Mouse (Mus musculus) E14TG2a.4 (cell line): ENCODE measurements around the gene Hyou1.
A peak's percentile ranks its signal among the peaks of the same experiment; 100 is the strongest.
"Not testable (repeated sequence)": the region's sequence is repeated elsewhere in the genome, so short reads cannot be mapped to it uniquely, and the experiment has no call there.

Source experiments
- H3K27me3 ChIP-seq: 2 replicates; pipeline ENCODE4 v1.6.1; 2014; ENCODE audit warnings: low read length, control low read depth; ENCODE audit not compliant: insufficient read depth
- H3K36me3 ChIP-seq: 2 replicates; pipeline ENCODE4 v1.6.1; 2014; ENCODE audit warnings: low read length, control low read depth; ENCODE audit not compliant: insufficient read depth
- H3K4me1 ChIP-seq: replicated peaks from 2 replicates; pipeline ENCODE4 v1.6.1; 2014; ENCODE audit warnings: low read depth, low read length, control low read depth
- H3K4me3 ChIP-seq: replicated peaks from 2 replicates; pipeline ENCODE4 v1.5.1; 2014; ENCODE audit warnings: mild to moderate bottlenecking, low read length
- H3K9me3 ChIP-seq: 2 replicates; pipeline ENCODE4 v1.6.1; 2014; ENCODE audit warnings: low read length, control low read depth
- CTCF ChIP-seq: conservative IDR thresholded peaks from 2 replicates; pipeline ENCODE4 v1.5.1; 2014; ENCODE audit warnings: low read length
- NANOG ChIP-seq: IDR thresholded peaks from 2 replicates; pipeline ENCODE4 v1.6.1; 2014; ENCODE audit warnings: borderline replicate concordance, low read length, mixed read lengths
- POU5F1 ChIP-seq: IDR thresholded peaks from 2 replicates; pipeline ENCODE4 v1.6.1; 2014; ENCODE audit warnings: low read length, borderline replicate concordance

Hyou1 gene

DNA sequence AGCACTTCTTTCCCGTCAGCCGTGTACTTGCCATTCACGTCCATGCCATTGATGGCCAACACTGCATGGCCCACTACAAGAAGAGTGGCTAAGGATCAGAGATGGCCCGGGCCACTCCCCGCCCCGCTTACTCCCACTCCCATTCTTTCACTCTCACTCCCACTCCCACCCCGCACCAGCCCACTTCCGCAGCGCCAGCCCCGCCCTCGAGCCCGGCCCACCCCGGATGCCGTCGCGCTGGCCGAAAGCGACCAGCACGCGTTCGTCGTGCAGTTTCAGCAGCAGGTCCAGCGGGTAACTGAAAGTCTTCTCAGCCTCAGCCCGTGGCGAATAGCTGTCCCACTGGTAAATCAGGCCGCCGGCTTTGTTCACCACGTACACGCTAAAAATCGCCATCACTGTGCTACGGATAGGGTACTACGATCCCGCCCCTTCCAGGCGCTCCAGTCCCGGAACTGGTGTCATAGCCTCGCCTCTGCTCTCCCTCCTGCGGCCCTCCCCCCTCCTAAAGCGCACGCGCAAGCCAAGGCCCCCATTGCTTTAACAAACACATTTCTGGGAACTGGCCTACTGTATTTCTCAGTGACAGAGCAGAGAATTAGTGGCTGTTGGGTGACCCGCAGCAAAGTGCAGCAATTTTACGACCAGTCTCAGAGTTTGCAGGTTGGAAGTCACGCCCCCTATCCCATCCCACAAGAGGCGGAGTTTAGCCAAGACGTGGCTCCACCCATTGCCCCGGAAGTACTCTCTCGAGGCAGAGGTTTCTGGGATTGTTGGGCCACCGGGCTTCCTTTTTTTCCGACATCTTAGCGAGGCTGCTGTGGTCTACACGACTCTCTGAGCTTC, 27.8 kb downstream of the Hyou1 start, which contains the start of the genes Rps25 and Trappc4:
TSS of gene Rps25 (plus strand) at position 234 of the 846 bp plus-strand sequence.
TSS of gene Trappc4 (minus strand) at position 695 of the 846 bp plus-strand sequence.
- Histone ChIP-seq H3K36me3 (peaks cover 78% of the 10 kb centered on the region), H3K27me3 (no peaks in the 10 kb centered on the region), H3K4me3 (peak within 1 kb of the TSS; percentile 92), H3K4me1 (peaks cover 59% of the 10 kb centered on the region), H3K9me3 (no peaks in the 10 kb centered on the region)
- TF ChIP-seq NANOG (no peak), POU5F1 (no peak), CTCF (no peak)

DNA sequence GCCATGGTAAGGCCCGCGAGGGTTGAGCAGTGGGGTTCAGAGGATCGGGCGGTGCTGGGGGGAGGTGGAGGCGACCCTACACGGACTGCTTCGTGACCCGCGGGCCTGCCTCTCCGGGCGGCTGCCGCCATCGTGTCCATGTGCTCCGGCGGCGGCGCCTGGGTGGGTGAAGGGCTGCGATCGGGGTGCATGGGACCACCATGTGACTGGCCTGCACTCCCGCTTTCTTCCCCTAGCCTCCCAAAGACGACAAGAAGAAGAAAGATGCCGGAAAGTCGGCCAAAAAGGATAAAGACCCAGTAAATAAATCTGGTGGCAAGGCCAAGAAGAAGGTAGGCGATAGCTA, 28.4 kb downstream of the Hyou1 start:
- Histone ChIP-seq H3K4me3 (peak overlapping the region; percentile 92), H3K9me3 (no peaks in the 10 kb centered on the region), H3K4me1 (peaks cover 65% of the 10 kb centered on the region), H3K27me3 (no peaks in the 10 kb centered on the region), H3K36me3 (peaks cover 78% of the 10 kb centered on the region)
- no peak for TF ChIP-seq POU5F1
- no peak for TF ChIP-seq NANOG
- no peak for TF ChIP-seq CTCF

DNA sequence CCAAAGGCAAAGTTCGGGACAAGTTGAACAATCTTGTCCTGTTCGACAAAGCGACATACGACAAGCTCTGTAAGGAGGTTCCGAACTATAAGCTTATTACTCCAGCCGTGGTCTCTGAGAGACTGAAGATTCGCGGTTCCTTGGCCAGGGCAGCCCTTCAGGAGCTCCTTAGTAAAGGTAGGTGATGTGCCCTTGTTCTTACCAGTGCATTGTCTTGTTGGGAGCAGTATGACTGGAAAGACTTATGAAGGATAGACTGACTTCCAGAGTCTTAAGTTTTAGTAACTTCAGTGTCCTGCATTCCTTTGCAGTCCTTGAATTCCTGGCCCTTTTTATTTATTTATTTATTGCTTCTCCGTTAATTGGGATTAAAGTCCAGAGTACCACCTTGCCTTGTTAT, 29.4 kb downstream of the Hyou1 start:
- Histone ChIP-seq H3K4me1 (peaks cover 67% of the 10 kb centered on the region), H3K36me3 (peaks cover 78% of the 10 kb centered on the region), H3K4me3 (peak overlapping the region; percentile 92)
- not testable (repeated sequence) for H3K27me3 ChIP-seq, H3K9me3 ChIP-seq

DNA sequence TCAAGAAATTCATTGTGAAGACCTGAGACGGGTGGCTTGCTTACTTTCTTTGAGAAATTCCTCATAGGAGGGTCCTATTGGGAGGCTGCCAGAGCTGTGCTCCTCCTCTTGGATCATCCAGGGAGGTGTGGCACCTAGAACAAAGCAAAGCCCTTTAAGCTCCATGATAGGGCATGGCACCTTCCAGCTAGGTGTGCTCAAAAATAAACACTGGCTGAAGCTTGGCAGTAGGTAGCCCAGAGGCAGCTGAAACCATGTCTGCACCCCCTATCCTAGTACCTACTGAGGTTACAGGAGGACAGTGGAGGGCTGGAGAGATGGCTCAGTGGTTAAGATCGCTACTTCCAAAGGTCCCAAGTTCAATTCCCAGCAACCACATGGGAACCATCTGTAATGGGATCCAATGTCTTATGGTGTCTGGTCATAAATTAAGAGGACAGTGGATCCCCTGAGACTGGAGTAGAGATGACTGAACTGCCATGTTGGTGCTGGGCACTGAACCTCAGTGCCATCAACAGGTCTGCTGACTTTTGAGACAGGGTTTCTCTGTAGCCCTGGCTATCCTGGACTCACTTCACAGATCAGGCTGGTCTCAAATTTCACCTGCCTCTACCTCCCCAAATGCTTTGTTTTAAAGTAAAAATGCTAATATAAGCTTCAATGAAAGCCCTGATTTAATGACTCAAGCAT, 31.5 kb downstream of the Hyou1 start:
- H3K36me3 ChIP-seq = peaks cover 75% of the 10 kb centered on the region
- peaks cover 50% of the 10 kb centered on the region for H3K4me1 ChIP-seq
- no peaks in the 10 kb centered on the region for H3K9me3 ChIP-seq
- peak overlapping the region; percentile 92 for H3K4me3 ChIP-seq
- TF ChIP-seq NANOG (no peak), CTCF (no peak), POU5F1 (no peak)
- H3K27me3 ChIP-seq = no peaks in the 10 kb centered on the region

DNA sequence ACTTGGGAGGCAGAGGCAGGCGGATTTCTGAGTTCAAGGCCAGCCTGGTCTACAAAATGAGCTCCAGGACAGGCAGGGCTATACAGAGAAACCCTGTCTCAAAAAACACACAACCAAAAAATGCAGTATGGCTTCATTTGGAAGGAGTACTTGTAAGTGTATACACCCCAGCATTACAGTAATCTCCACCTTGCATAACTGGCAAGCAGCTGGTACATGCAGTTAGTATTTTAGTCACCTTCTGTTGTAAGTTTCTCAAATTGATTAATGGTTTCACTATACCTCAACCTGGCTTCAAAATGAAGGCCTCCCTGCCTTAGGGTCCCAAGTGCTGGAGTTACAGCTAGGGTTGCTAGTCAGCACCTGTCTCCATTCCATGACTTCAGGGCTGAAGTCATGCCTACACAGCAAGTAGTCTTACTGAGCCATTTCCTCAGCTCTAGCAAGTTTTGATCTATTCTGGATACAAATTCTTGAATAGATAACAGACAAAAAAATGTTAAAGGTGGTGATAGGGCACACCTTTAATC, 32.4 kb downstream of the Hyou1 start:
- H3K9me3 ChIP-seq = no peaks in the 10 kb centered on the region
- peaks cover 84% of the 10 kb centered on the region for H3K36me3 ChIP-seq
- H3K27me3 ChIP-seq = no peaks in the 10 kb centered on the region
- TF ChIP-seq POU5F1 (no peak), NANOG (no peak), CTCF (no peak)
- peaks cover 50% of the 10 kb centered on the region for H3K4me1 ChIP-seq
- no peak overlapping the region for H3K4me3 ChIP-seq

DNA sequence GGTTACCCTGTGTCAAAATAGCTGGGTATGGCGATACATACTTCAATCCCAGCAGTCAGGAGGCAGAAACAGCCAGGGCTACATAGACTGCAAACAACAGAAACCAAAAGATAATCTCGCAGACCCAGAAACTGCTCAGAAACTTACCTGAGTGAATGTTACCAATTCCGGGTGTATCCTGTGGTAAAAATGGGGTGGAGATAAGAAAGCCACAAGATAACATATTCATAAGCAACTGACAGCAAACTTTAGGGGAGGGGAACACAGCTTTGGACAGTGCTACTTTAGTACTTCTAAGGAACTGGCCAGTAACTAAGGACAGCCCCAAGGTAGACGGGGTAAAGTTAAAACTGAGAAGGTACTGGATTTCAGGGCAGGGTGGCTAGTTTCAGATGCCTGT, 33.0 kb downstream of the Hyou1 start:
- TF ChIP-seq POU5F1 (no peak), NANOG (no peak), CTCF (no peak)
- Histone ChIP-seq H3K36me3 (peaks cover 84% of the 10 kb centered on the region), H3K4me1 (peaks cover 54% of the 10 kb centered on the region), H3K4me3 (no peak overlapping the region), H3K9me3 (no peaks in the 10 kb centered on the region), H3K27me3 (no peaks in the 10 kb centered on the region)

DNA sequence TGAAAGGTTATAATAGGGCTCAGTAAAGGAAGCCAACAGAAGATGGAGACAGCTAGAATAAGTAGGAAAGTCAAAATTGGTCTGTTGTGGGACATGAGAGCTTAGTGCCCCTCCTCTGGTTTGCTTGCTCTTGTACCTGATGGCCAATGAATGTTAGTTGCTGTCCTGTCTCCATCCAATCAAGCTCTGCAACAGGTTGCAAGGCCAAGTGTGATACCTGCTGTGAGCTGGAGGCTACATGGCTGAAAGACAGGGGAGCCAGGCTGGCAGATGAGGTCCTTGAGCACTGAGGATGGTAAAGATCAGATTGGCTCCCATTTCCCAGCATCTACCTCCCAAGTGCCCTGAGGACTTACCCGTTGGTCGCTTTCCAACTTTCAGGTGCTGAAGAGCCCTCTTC, 33.5 kb downstream of the Hyou1 start:
- Histone ChIP-seq H3K36me3 (peaks cover 84% of the 10 kb centered on the region), H3K4me1 (peaks cover 55% of the 10 kb centered on the region), H3K9me3 (no peaks in the 10 kb centered on the region), H3K4me3 (no peak overlapping the region), H3K27me3 (no peaks in the 10 kb centered on the region)
- TF ChIP-seq CTCF (no peak), NANOG (no peak), POU5F1 (no peak)

DNA sequence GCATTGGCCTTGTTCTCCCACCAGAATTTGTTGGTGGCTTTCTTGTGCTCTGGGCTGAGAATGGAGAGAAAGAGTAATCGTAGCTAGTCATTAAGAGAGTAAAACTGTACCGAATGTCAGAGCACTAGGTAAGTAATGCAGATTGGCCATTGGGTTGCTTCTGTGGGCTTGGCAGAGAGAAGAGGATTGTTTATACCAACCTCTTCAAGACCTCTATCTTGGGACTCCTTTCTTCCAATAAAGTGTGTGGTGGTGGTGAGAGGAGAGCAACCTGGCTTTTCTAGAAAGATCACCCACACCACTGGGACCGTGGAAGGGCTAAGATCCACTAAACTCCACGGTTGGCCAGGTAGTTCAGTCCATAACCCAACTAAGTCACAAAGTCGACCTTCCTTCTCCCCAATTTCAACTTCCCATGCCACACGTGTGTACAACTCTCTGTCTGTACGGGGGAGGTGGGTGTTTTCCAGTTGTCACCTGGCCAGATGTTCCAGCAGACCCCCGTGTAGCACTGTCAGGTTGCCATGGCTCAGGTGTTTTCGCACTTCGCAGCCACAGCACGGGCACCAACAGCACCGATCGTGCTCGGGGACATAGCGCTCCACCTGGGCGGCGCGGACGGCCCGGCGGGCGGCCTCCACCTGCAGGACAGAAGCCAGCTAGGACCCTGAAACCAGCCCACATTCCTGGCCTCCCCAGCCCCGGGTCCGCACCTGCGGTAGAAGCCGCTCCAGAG, 38.0 kb downstream of the Hyou1 start:
- Histone ChIP-seq H3K4me3 (peak overlapping the region; percentile 95), H3K36me3 (peaks cover 41% of the 10 kb centered on the region), H3K4me1 (peaks cover 55% of the 10 kb centered on the region), H3K27me3 (no peaks in the 10 kb centered on the region), H3K9me3 (no peaks in the 10 kb centered on the region)
- TF ChIP-seq POU5F1 (no peak), NANOG (no peak), CTCF (no peak)
